Mouse (Mus musculus) cerebellum, adult (tissue): Measurements from ENCODE around the gene Sipa1l1.

Experiments used
- ATAC-seq: cut with Nextera tagmentation; 2 replicates; pipeline ENCODE4 v1.9.2; 2017; ENCODE audit warnings: mild to moderate bottlenecking, moderate library complexity, mixed read lengths; ENCODE audit not compliant: insufficient number of reproducible peaks, low FRiP score, low TSS enrichment

Sipa1l1 gene

DNA sequence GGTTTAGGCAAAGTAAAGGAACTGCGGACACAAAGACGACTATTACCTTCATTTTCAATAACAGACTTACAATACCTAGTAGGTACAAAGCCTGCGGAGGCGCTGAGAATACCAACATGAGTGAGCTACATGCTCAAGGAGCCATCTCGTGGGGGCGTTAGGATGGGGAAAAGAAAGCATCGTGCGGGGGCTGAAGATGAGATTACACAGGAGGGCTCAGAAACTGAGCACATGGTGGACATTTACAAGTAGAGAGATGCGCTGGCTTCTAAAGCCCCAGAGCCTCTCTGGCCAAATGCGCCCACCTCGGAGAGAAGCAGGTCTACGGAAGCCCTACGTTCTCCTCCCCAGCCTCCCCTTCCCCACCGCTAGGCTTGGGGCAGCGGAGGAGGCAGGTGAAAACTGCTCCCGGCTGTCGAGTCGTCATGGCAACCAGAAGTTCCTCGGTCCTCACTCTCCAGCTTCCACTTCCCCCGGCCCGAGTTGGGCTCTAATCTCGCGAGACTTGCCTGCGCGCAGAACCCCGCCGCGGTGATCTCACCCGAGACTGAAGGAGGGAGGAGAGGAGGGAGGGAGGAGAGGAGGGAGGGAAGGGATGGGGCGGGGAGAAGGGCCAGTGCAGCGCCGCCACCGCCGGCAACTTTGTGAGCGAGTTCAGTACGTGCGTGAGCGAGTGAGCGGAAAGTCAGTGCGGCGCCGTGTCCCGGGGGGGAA, at the start of gene Sipa1l1:
Gene Sipa1l1, plus strand, starts transcription at position 501 of the 714 bp plus-strand sequence.
- peak; percentile 87 for ATAC-seq

- no peak for ATAC-seq
Observed at GRCm38 (mm10) chr12:82121947-82122346, 47.2 kb upstream of the Sipa1l1 start.

DNA sequence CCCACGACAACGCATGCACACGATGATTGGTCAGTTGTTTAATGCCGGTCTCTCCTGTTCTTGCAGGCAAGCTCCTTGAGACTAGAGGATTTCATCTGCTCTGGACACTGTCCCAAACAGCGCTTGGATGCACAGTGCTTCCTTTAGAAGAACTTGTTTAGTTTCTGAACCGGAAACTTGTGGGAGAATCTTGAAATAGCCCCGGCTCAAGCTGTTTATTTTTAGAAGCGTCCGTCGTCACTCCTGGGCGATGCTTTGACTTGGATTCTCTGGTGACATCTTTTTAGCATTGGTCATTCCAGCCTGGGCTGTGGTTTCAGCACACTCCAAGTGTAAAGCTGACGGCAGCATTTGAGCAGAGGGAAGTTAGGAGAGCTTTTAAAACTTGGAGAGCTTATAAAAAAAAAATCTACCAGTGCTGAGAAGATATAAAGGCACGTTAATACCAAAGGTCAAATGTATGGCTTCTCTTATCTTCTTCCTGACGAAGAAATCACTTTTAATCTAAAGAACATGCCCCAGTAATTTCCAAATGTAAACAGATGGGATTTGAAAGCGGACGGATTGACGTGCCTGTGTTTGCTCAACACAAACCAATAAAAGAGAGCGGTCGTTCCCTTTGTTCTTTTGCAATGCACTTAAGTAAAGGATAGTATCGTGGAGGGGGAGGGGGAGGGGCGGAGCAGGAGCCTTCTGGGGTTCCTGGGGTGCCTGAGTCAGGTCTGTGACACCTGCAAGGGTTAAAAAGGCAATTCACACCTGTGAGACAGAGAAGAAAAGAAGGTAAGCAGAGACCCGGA, 46.5 kb upstream of the Sipa1l1 start:
- no peak for ATAC-seq

DNA sequence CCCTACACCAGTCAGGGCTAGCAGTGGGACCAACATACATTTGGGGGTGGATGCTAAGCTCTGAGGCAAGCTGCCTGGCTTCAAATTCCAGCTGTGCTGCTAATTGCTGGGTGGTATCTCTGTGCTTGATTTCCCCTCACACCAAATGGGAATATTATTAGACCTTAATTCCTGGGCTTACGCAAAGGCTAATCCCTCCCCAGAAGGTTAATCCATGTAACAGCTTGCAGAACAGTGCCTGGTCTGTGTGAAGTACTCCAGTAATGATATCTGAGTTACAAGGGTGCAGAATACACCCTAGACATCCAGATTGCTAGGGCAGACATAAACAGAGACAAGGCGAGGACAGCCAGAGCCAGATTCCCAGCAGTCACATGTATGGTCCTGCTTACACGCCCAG, 42.3 kb upstream of the Sipa1l1 start:
- ATAC-seq = no peak

DNA sequence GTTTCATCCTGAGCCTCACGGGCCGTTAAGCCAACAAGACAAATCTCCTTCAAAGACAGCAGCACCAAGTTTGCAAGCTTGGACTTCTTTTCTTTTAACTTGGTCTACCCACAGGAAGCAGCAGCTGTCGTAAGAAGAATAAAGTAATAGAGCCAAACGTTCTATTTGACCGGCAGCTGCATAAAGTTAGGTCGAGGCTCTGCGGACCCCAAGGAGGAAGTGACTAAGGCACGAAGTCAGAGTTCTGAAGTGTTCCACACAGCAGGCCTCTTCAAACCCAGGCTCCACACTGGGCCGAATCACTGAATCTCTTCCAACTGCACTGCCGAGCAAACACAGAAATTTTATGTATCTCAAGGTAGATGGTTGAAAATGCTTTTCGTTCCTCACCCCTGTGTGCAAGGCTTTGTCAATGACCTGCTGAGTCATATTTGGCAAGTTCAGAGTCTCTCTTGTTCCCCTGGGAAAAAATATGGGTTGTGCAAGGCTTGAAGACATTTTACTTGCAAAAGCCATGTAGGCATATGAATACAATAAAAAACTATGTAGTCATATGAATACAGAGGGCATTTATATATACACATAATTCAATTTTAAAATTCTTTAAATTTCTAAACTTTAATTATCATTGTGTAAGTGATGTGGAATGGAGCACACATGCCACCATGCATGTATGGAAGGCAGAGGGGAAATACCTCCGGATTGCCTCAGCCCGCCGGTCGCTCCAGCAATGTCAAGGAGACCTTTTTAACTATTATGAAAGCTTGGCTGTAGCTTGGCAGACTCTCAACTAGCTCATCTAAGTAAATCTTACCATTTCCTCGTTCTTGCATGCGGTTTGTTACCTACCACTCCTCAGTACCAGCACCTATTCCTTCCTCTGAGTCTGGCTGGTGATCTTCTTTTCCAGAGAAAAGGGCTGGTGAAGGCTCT, 29.6 kb upstream of the Sipa1l1 start:
- no peak for ATAC-seq

DNA sequence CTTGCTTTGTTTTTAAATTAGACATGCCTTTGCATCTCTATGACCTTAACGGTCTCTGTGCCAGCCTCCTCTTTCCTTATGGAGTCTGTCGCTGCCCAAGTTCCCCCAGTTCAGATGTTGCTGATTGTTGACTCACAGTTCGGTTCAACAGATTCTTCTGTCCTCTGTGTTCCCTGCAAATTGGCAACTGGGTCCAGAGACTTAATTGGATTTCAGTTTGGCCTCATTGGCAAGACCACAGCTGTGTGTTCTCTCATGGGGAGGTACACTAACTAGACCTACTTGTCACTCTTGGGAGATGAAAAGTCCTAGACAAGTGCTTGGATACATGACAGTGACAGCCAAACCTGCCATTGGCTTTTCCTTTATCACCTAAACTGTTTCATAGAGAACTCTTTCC, 25.7 kb upstream of the Sipa1l1 start:
- no peak for ATAC-seq

GRCm38 (mm10) chr12:82145173-82145572, 23.9 kb upstream of the Sipa1l1 start:
- ATAC-seq = no peak

DNA sequence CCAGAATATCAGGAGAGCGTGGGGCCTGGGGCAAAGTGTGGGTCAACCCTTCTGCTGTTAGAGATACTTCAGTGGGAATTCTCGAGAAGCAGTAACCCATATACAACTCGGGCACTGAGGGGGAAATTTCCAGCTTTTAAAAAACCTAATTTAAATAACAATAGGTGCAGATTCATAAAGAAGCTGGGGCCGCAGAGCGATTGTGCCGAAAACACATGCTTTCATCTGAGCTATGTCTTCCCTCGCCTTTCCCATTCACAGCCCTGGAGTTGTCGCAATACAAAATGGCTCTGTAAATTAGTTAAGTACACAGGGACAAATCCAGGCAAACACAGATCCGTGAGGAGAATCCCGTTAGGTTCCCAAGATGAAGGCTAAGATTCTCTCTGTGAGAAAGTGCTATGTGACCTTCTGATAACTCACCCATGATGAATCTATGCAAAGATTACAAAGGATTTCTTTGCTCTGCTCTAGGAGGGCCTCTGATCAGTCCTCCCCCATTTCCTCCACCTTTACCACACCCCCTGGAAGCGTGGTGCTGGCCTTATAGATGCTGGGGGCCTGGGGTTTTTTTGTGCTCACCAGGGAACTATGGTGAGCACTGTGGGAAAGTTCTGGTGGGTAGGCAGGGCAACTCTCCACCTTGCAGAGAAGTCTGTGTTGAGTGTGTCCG, 22.0 kb upstream of the Sipa1l1 start:
- no peak for ATAC-seq

GRCm38 (mm10) chr12:82148328-82148930, 20.7 kb upstream of the Sipa1l1 start:
- no peak for ATAC-seq

GRCm38 (mm10) chr12:82151019-82151418, 18.1 kb upstream of the Sipa1l1 start:
- no peak for ATAC-seq

DNA sequence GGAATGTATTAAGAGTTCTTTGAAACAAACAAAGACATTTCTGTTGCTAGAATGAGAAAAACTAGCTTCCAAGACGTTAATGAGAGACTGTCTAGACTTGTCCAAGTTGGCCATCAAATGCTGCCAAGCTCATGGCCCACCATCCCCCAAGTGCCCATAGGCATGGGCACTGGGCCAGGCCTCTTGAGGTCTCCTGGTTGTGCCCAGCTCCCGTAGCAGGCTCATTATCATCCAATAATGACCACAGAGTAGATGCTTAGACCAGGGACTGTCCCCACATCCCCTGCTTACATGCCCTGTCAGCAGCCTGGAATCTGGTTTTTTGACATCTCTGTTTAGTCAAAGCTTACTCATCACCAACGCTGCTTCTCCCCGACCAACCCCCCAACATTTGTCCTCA, 14.6 kb upstream of the Sipa1l1 start:
- ATAC-seq = no peak

GRCm38 (mm10) chr12:82158516-82158915, 10.6 kb upstream of the Sipa1l1 start:
- no peak for ATAC-seq

DNA sequence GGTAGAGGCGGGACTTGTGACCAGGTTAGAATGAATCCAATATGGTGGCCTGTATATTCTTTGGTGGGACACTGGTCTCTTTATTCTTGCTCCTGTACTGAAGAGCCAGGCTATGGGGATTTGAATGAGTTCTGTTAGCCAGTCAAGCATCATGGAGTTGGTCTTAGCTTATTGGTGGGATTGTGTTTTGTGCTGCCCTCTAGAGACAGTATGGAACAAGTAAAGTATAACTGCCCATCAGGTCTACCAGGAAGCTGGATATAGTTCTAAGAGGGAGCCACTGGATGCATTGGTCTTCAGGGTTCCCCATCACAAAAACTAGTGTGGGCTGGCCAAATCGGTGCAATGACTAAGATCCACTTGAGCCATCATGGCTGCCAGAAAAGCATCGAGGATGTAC, 9.7 kb upstream of the Sipa1l1 start:
- no peak for ATAC-seq

DNA sequence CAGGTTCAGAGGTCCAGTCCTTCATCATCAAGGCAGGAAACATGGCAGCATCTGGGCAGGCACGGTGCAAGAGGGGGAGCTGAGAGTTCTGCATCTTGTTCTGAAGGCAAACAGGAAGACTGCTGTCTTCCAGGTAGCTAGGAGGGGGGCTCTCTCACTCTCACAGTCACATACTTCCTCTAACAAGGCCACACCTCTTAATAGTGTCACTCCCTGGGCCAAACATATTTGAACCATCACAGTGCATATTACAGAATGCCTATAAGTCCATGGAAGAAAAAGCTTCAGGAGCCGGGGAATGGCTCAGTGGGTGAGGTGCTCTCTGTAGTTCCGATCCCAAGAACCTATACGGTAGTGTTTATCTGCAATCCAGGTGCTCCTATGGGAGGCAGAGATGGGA, 3.5 kb upstream of the Sipa1l1 start:
- ATAC-seq = no peak

DNA sequence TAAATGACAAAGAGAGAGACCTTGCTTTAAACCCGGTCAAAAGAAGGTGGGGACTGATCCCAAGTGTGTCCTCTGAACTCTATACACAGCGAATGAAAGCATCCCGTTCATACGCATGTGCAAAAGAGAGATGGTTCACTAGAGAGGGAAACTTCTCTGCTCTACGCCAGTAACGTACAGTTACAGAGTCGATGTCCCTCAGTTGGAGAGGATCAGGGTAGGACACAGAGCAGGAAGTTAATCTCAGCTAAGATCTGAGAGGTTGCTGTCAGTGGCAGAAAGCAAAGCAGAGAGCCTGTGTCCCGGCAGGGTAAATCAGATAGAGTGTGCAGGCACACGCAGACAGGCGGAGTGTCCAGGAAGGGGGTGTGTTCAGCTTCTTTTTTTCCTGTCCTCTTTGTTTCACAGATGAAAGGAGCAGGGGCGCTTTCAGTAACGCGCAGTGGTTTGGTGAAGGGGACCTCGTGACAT, 3.0 kb upstream of the Sipa1l1 start:
- no peak for ATAC-seq

DNA sequence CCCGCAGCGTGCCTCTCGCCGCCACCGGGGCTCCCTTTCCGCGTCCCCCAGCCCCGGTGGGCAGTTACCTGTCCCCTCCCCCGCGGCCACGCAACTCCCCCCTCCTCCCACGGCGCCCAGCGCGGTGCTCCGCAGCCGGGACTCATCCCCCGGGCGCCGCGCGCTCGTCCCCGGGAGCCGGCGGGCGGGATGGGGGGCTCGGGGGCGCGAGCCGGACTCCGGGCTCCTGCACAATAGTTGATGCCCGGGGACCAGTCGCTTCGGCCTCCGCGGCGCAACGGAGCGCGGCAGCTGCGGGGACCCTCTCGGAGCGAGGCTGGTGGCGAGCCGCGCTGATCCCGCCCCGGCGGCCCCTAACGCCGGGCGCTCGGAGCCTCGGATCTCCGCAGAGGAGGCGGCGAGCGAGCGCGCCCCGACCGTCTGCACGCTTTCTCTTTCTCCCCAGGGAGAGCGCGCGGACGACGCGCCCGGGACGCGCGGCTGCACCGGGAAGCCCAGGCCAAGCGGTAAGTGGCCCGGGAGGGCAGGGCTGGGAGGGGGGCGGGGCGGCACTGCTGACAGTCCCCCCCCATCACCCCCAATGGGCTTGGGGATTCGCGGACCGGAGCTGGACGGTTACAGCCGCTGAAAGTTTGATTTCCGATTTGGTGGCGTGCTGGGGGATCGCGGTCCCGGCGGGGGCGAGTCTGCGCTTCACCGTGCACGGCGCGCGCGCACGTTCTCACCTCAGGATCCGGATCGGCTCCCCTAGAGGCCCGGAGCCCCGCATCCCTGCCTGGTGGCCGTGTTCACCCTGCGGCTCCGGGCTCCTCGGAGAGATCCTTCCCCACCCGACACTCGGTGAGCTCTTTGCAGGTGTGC, 681 bp downstream of the Sipa1l1 start:
- ATAC-seq = peak; percentile 54; the same call in 1 of the 2 replicates

- ATAC-seq = no peak
Observed at GRCm38 (mm10) chr12:82170461-82171279, 1.6 kb downstream of the Sipa1l1 start.

- ATAC-seq = no peak
Observed at GRCm38 (mm10) chr12:82171591-82171990, 2.5 kb downstream of the Sipa1l1 start.
